Mouse (Mus musculus) thymus, postnatal 10 days (tissue): Measurements from ENCODE around the gene Acod1.

Experiments used
- DNase-seq, 2 experiments: peaks; one replicate each; pipeline ENCODE4 v3.0.0; 2021; ENCODE audit warnings: low spot score in 2 of 2

Gene Acod1

GRCm38 (mm10) chr14:103072731-103073130 is 26.0 kb downstream of the Acod1 start:
- DNase-seq = no peak

- no peak for DNase-seq
These were observed 27.0 kb downstream of the Acod1 start for GRCm38 (mm10) chr14:103073825-103074224.

GRCm38 (mm10) chr14:103075166-103075565 is 28.4 kb downstream of the Acod1 start:
- no peak for DNase-seq

GRCm38 (mm10) chr14:103077272-103078005 is 30.7 kb downstream of the Acod1 start:
- no peak for DNase-seq

- no peak for DNase-seq
These were observed 31.5 kb downstream of the Acod1 start for GRCm38 (mm10) chr14:103078006-103078912.

- DNase-seq = no peak
These were observed 32.6 kb downstream of the Acod1 start for GRCm38 (mm10) chr14:103079209-103079977.

GRCm38 (mm10) chr14:103085840-103086533 is 39.2 kb downstream of the Acod1 start:
- DNase-seq = no peak

GRCm38 (mm10) chr14:103086671-103087324 is 40.0 kb downstream of the Acod1 start:
- no peak for DNase-seq

- no peak for DNase-seq
These were observed 41.1 kb downstream of the Acod1 start for GRCm38 (mm10) chr14:103087846-103088245.

- DNase-seq = peak in 1 of 2 experiments; percentile 54
These were observed 41.8 kb downstream of the Acod1 start for GRCm38 (mm10) chr14:103088624-103089023.

- DNase-seq = no peak
These were observed 46.5 kb downstream of the Acod1 start for GRCm38 (mm10) chr14:103093236-103093635.

- no peak for DNase-seq
These were observed 46.9 kb downstream of the Acod1 start for GRCm38 (mm10) chr14:103093670-103094069.

GRCm38 (mm10) chr14:103095036-103095435 is 48.3 kb downstream of the Acod1 start:
- DNase-seq = no peak

GRCm38 (mm10) chr14:103095826-103096225 is 49.0 kb downstream of the Acod1 start:
- no peak for DNase-seq

GRCm38 (mm10) chr14:103096621-103097020 is 49.8 kb downstream of the Acod1 start:
- no peak for DNase-seq

GRCm38 (mm10) chr14:103098213-103098586 is 51.4 kb downstream of the Acod1 start:
- DNase-seq = no peak

GRCm38 (mm10) chr14:103098587-103099235 is 51.9 kb downstream of the Acod1 start:
- peak; percentile 68 to 83 for DNase-seq

GRCm38 (mm10) chr14:103099238-103099933 is 52.6 kb downstream of the Acod1 start, which contains the start of gene Fbxl3:
Gene Fbxl3 (minus strand): TSS chr14:103099566.
- peak; percentile 77 to 82 for DNase-seq

- no peak for DNase-seq
These were observed 53.5 kb downstream of the Acod1 start for GRCm38 (mm10) chr14:103100296-103100695.

- no peak for DNase-seq
These were observed 54.4 kb downstream of the Acod1 start for GRCm38 (mm10) chr14:103101171-103101570.
